Mouse (Mus musculus) erythroblast, adult 5-6 weeks (primary cell): ENCODE data around the gene Ska2. TPM values are rescaled to one million over a fixed set of nuclear protein-coding genes. Genes with fewer than 3 reads are reported as not detected.

Experiments used
- ATAC-seq: replicated peaks from 2 replicates; pipeline ENCODE4 v1.8.0; 2016; ENCODE audit warnings: moderate number of reproducible peaks, mild to moderate bottlenecking, moderate TSS enrichment, inconsistent platforms; ENCODE audit not compliant: poor library complexity, low FRiP score, severe bottlenecking
- total RNA-seq, 2 experiments: library from RNA; stranded (forward) in 1 of 2; stranded (reverse) in 1 of 2; fragments of 150-400 nt in 1 of 2; fragments of 200-764, 138-1000 nt in 1 of 2; gene quantifications; 2 replicates each; pipeline versions ENCODE4 v1.2.3 to v1.2.4; 2015 to 2017; ENCODE audit warnings: low replicate concordance in 2 of 2

The Ska2 gene
- total RNA-seq, 2 experiments from 2014 or later = 14.1 to 36.1 TPM

DNA sequence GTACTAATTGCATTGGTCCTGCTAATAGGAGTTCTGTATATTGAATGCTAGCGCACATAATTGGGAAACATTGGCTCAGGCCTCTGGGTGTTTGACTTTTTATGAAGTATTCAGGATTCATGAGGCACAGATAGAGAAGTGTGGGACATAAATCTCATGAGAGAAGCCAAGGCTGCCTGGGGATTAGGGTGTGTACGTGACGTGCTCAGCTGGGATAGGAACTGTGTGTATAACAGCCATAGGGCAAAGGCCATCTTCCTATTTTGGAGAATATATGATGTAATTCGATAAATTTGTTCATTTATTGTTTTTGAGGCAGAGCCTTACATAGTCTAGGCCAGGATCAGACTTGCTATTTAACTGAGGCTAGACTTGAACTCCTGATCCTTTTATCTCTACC, 53.7 kb downstream of the Ska2 start:
- no peak for ATAC-seq

DNA sequence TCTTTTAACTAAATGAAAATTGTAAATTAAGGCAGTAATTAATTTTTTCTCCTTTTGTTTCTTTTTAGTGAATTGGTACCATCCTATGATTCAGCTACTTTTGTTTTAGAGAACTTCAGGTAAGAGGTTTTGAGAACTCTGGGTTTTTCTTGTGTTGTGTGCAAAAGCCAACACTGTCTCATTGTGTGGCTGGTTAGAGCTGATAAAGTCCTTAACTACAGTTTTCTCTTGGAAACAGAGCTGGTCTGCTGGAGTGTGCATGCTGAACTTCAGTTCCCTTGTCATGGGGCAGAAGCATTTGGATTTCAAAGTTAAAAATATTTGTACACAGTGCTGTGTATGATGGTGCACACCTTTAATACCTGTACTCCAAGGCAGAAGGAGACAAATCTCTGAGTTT, 54.7 kb downstream of the Ska2 start:
- no peak for ATAC-seq

DNA sequence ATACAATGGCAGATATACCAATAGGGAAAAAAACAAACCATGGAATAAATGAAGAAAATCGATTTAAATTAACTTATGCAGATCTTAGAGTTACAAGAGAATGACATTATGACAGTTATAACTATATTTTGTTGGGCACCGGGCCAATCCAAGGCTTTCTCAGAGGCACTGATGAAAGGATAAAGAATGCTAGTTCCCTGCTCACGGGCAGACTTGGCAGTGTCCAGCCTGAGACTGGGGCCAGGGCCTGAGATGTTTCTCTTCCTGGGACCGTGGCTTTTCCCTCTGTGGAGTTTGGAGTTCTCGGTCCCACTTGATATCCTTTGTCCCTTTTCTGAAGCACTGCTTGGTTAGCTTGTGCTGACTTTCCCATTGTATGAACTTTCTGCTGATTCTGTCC, 64.6 kb downstream of the Ska2 start:
- no peak for ATAC-seq

Other genes starting within 250 kb of the Ska2 start
- 0.19 and 1.5 TPM in 2 replicates for gene Ypel2, start 115.5 kb upstream of the Ska2 start, total RNA-seq (2015; ENCODE audit: low replicate concordance)
- 0.56 and 0.68 TPM in 2 replicates for gene Ypel2, start 115.5 kb upstream of the Ska2 start, total RNA-seq (2017; ENCODE audit: low replicate concordance)
- 1.2 TPM in 1 of 2 replicates, not detected in the other for gene Gdpd1, start 35.2 kb upstream of the Ska2 start, total RNA-seq (2015; ENCODE audit: low replicate concordance)
- gene Gdpd1, start 35.2 kb upstream of the Ska2 start, total RNA-seq (2017; ENCODE audit: low replicate concordance) = 1.3 TPM in 1 of 2 replicates, not detected in the other
- 3.3 and 5.2 TPM in 2 replicates for gene Smg8, start 22.5 kb upstream of the Ska2 start, total RNA-seq (2015; ENCODE audit: low replicate concordance)
- gene Smg8, start 22.5 kb upstream of the Ska2 start, total RNA-seq (2017; ENCODE audit: low replicate concordance) = 4.1 and 5.4 TPM in 2 replicates
- gene Prr11, start 526 bp upstream of the Ska2 start, total RNA-seq (2015; ENCODE audit: low replicate concordance) = 19.2 and 25.0 TPM in 2 replicates
- gene Prr11, start 526 bp upstream of the Ska2 start, total RNA-seq (2017; ENCODE audit: low replicate concordance) = 6.6 and 8.8 TPM in 2 replicates
- 12.7 and 19.0 TPM in 2 replicates for gene Trim37, start 17.8 kb downstream of the Ska2 start, total RNA-seq (2015; ENCODE audit: low replicate concordance)
- gene Trim37, start 17.8 kb downstream of the Ska2 start, total RNA-seq (2017; ENCODE audit: low replicate concordance) = 28.4 and 36.2 TPM in 2 replicates
- 2.9 and 3.1 TPM in 2 replicates for gene Ppm1e, start 249.8 kb downstream of the Ska2 start, total RNA-seq (2015; ENCODE audit: low replicate concordance)
- 0.43 and 3.1 TPM in 2 replicates for gene Ppm1e, start 249.8 kb downstream of the Ska2 start, total RNA-seq (2017; ENCODE audit: low replicate concordance)